Mouse (Mus musculus): ENCODE results near the gene Fndc3b. TPM values are rescaled to one million over a fixed set of nuclear protein-coding genes. Genes with fewer than 3 reads are reported as not detected.
"Not testable (repeated sequence)": the region's sequence is repeated elsewhere in the genome, so short reads cannot be mapped to it uniquely, and the experiment has no call there.

The Fndc3b gene
- polyA plus RNA-seq, 1 experiment: 0.04 TPM

GRCm38 (mm10) chr3:27416786-27417185, 294.3 kb downstream of the Fndc3b start:
- H3K36me3 ChIP-seq (ENCODE audit: control insufficient read depth): peaks cover 4% of the 10 kb centered on the region; the same call in 1 of the 2 replicates
- TF ChIP-seq GATA1 (IDR thresholded peaks at IDR 0.05; ENCODE audit: low read length) (no peak), TAL1 (IDR thresholded peaks at IDR 0.05; ENCODE audit: low read length) (no peak)
- H3K27me3 ChIP-seq (ENCODE audit: control insufficient read depth): no peaks in the 10 kb centered on the region
- H3K4me1 ChIP-seq (ENCODE audit: control insufficient read depth): no peaks in the 10 kb centered on the region
- H3K9me3 ChIP-seq (ENCODE audit: control insufficient read depth, low read length): no peaks in the 10 kb centered on the region
- no peak overlapping the region for H3K4me3 ChIP-seq (replicated peaks)

- TF ChIP-seq GATA1 (IDR thresholded peaks at IDR 0.05; ENCODE audit: low read length) (no peak), TAL1 (IDR thresholded peaks at IDR 0.05; ENCODE audit: low read length) (no peak)
- H3K27me3 ChIP-seq (ENCODE audit: control insufficient read depth): no peaks in the 10 kb centered on the region
- H3K4me1 ChIP-seq (ENCODE audit: control insufficient read depth): no peaks in the 10 kb centered on the region
- no peaks in the 10 kb centered on the region; the same call in 1 of the 2 replicates for H3K36me3 ChIP-seq (ENCODE audit: control insufficient read depth)
- H3K4me3 ChIP-seq (replicated peaks): no peak overlapping the region
- no peaks in the 10 kb centered on the region for H3K9me3 ChIP-seq (ENCODE audit: control insufficient read depth, low read length)
Measured at GRCm38 (mm10) chr3:27413566-27413965, 297.5 kb downstream of the Fndc3b start.

GRCm38 (mm10) chr3:27411286-27411685, 299.8 kb downstream of the Fndc3b start:
- Histone ChIP-seq H3K9me3 (ENCODE audit: control insufficient read depth, low read length) (no peaks in the 10 kb centered on the region), H3K27me3 (ENCODE audit: control insufficient read depth) (no peaks in the 10 kb centered on the region), H3K36me3 (ENCODE audit: control insufficient read depth) (no peaks in the 10 kb centered on the region; the same call in 1 of the 2 replicates), H3K4me1 (ENCODE audit: control insufficient read depth) (no peaks in the 10 kb centered on the region), H3K4me3 (replicated peaks) (no peak overlapping the region)
- TF ChIP-seq GATA1 (IDR thresholded peaks at IDR 0.05; ENCODE audit: low read length) (no peak), TAL1 (IDR thresholded peaks at IDR 0.05; ENCODE audit: low read length) (no peak)

GRCm38 (mm10) chr3:27408564-27408963, 302.5 kb downstream of the Fndc3b start:
- Histone ChIP-seq H3K4me3 (replicated peaks) (no peak overlapping the region), H3K36me3 (ENCODE audit: control insufficient read depth) (no peaks in the 10 kb centered on the region), H3K4me1 (ENCODE audit: control insufficient read depth) (no peaks in the 10 kb centered on the region), H3K27me3 (ENCODE audit: control insufficient read depth) (no peaks in the 10 kb centered on the region), H3K9me3 (ENCODE audit: control insufficient read depth, low read length) (no peaks in the 10 kb centered on the region)
- TF ChIP-seq TAL1 (IDR thresholded peaks at IDR 0.05; ENCODE audit: low read length) (no peak), GATA1 (IDR thresholded peaks at IDR 0.05; ENCODE audit: low read length) (no peak)

- no peaks in the 10 kb centered on the region for H3K9me3 ChIP-seq (ENCODE audit: control insufficient read depth, low read length)
- H3K4me3 ChIP-seq (replicated peaks): no peak overlapping the region
- TF ChIP-seq TAL1 (IDR thresholded peaks at IDR 0.05; ENCODE audit: low read length) (no peak), GATA1 (IDR thresholded peaks at IDR 0.05; ENCODE audit: low read length) (no peak)
- H3K27me3 ChIP-seq (ENCODE audit: control insufficient read depth): no peaks in the 10 kb centered on the region
- H3K4me1 ChIP-seq (ENCODE audit: control insufficient read depth): no peaks in the 10 kb centered on the region
- H3K36me3 ChIP-seq (ENCODE audit: control insufficient read depth): no peaks in the 10 kb centered on the region
Measured at GRCm38 (mm10) chr3:27406440-27406839, 304.7 kb downstream of the Fndc3b start.

- H3K4me3 ChIP-seq (replicated peaks); H3K9me3 ChIP-seq (ENCODE audit: control insufficient read depth, low read length); H3K4me1 ChIP-seq (ENCODE audit: control insufficient read depth); H3K36me3 ChIP-seq (ENCODE audit: control insufficient read depth); H3K27me3 ChIP-seq (ENCODE audit: control insufficient read depth): not testable (repeated sequence)
Measured at GRCm38 (mm10) chr3:27400996-27401395, 310.1 kb downstream of the Fndc3b start.

- TF ChIP-seq TAL1 (IDR thresholded peaks at IDR 0.05; ENCODE audit: low read length): no peak
- TF ChIP-seq GATA1 (IDR thresholded peaks at IDR 0.05; ENCODE audit: low read length): no peak
Measured at GRCm38 (mm10) chr3:27389923-27390322, 321.2 kb downstream of the Fndc3b start.

GRCm38 (mm10) chr3:27384836-27385235, 326.3 kb downstream of the Fndc3b start:
- Histone ChIP-seq H3K9me3 (ENCODE audit: control insufficient read depth, low read length) (no peaks in the 10 kb centered on the region), H3K36me3 (ENCODE audit: control insufficient read depth) (no peaks in the 10 kb centered on the region), H3K4me3 (replicated peaks) (no peak overlapping the region), H3K27me3 (ENCODE audit: control insufficient read depth) (no peaks in the 10 kb centered on the region), H3K4me1 (ENCODE audit: control insufficient read depth) (no peaks in the 10 kb centered on the region)
- TF ChIP-seq GATA1 (IDR thresholded peaks at IDR 0.05; ENCODE audit: low read length) (no peak), TAL1 (IDR thresholded peaks at IDR 0.05; ENCODE audit: low read length) (no peak)

More at GRCm38 (mm10) chr3:27389923-27390322, 321.2 kb downstream of the Fndc3b start:
- Histone ChIP-seq H3K4me3 (replicated peaks) (no peak overlapping the region), H3K4me1 (ENCODE audit: control insufficient read depth) (no peaks in the 10 kb centered on the region), H3K27me3 (ENCODE audit: control insufficient read depth) (no peaks in the 10 kb centered on the region), H3K9me3 (ENCODE audit: control insufficient read depth, low read length) (no peaks in the 10 kb centered on the region), H3K36me3 (ENCODE audit: control insufficient read depth) (no peaks in the 10 kb centered on the region)

GRCm38 (mm10) chr3:27377935-27378334, 333.2 kb downstream of the Fndc3b start:
- no peak overlapping the region for H3K4me3 ChIP-seq (replicated peaks)
- no peaks in the 10 kb centered on the region for H3K9me3 ChIP-seq (ENCODE audit: control insufficient read depth, low read length)
- TF ChIP-seq GATA1 (IDR thresholded peaks at IDR 0.05; ENCODE audit: low read length) (no peak), TAL1 (IDR thresholded peaks at IDR 0.05; ENCODE audit: low read length) (no peak)

GRCm38 (mm10) chr3:27374396-27374795, 336.7 kb downstream of the Fndc3b start:
- TF ChIP-seq GATA1 (IDR thresholded peaks at IDR 0.05; ENCODE audit: low read length) (no peak), TAL1 (IDR thresholded peaks at IDR 0.05; ENCODE audit: low read length) (no peak)
- H3K27me3 ChIP-seq (ENCODE audit: control insufficient read depth): peaks cover 33% of the 10 kb centered on the region
- H3K9me3 ChIP-seq (ENCODE audit: control insufficient read depth, low read length): no peaks in the 10 kb centered on the region

More at GRCm38 (mm10) chr3:27377935-27378334, 333.2 kb downstream of the Fndc3b start:
- Histone ChIP-seq H3K27me3 (ENCODE audit: control insufficient read depth) (peaks cover 5% of the 10 kb centered on the region; the same call in 1 of the 2 replicates), H3K36me3 (ENCODE audit: control insufficient read depth) (no peaks in the 10 kb centered on the region), H3K4me1 (ENCODE audit: control insufficient read depth) (no peaks in the 10 kb centered on the region)

More at GRCm38 (mm10) chr3:27374396-27374795, 336.7 kb downstream of the Fndc3b start:
- Histone ChIP-seq H3K36me3 (ENCODE audit: control insufficient read depth) (no peaks in the 10 kb centered on the region), H3K4me3 (replicated peaks) (no peak overlapping the region), H3K4me1 (ENCODE audit: control insufficient read depth) (no peaks in the 10 kb centered on the region)
